Mouse (Mus musculus): ENCODE results near the gene Sdhaf4.

DNA sequence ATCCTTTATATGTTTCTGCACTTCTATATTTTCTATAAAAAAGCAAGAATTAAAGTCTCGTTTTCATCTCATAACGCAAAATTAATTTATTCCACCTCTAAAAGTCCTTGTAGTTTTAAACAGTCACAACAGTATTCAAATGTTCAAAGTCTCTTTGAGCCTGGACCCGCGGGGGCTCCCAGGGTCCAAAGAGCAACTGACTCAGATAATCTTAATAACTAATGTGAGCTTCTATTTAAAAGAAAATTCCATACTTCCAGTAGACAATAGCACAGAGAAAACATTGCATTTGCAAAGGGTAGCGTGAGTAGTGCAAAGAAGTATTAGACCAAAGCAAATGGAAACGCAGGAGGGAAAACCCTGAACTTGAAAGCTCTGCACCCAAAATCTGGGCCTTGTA lies 47.4 kb downstream of the Sdhaf4 start:
- TF ChIP-seq TAL1 (IDR thresholded peaks at IDR 0.05; ENCODE audit: low read length) (no peak), GATA1 (IDR thresholded peaks at IDR 0.05; ENCODE audit: low read length) (no peak)

All from erythroblast, embryonic 14.5 days (primary cell).